1 mouse cellular context compared by ENCODE assay signal in the genomic region with DNA sequence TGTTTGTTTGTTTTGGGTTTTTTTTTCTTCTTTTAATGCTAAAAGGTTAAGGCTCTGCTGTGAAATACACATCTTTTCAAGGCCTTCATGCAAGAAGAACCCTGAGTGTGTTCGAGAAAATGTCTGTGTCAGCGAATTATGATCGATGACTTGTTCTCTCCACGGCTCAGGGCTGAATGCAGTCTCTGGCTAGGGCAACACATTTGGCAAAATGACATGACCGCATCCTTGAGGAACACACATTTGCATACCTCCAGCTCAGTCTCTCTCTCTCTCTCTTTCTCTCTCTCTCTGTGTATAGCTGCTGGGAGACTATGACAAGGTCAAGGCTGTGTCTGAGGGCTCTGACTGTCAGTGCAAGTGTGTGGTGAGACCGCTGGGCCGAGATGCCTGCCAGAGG.
TF ChIP-seq lines count a peak whose summit lies in the region.

No protein-coding gene starts in this region.

TF ChIP-seq in CH12.LX, 34 proteins besides CTCF, POLR2A, EP300 and RAD21:
- TF ChIP-seq TCF12 (IDR thresholded peaks at IDR 0.05; ENCODE audit: low read depth, low read length): no peak
- TF ChIP-seq MAFK (IDR thresholded peaks at IDR 0.05; ENCODE audit: insufficient replicate concordance, low read length): peak; percentile 85
- TF ChIP-seq ZKSCAN1 (IDR thresholded peaks at IDR 0.05; ENCODE audit: borderline replicate concordance, low read depth, low read length): no peak
- TF ChIP-seq POLR2AphosphoS2 (IDR thresholded peaks at IDR 0.05; ENCODE audit: low read depth, low read length): no peak
- TF ChIP-seq USF1 (IDR thresholded peaks at IDR 0.05; ENCODE audit: low read depth, low read length): no peak
